In the genomic region with DNA sequence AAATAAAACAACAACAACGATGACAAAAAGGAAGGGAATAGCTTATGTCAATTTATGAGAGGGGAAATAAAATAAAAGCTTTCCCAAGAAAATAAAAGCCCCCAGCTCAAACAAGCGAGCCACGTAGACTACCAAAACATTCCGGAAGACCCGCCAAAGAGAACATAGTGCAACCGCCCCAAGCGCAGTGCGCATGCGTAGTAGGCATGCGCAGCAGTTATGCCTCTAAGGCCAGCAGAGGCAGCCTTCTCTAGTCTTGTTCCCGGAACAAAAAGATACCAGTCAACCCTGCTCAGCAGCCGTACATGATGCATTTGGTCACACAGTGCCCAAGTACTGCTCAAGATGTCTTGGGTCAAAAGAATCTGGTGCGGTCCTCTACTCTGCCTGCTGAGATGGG, we compare ENCODE assay signal across 25 mouse cellular contexts. TPM values are rescaled to one million over a fixed set of nuclear protein-coding genes. Genes with fewer than 3 reads are reported as not detected.
DNase-seq lines count a peak whose midpoint lies in the region; ATAC-seq and TF ChIP-seq lines count a peak whose summit lies in the region.
"Had no signal": no experiment of that assay in that cellular context is flagged by ENCODE, and none has a peak within 500 bp of the region (broad histone marks: within the 10 kb centered on the region; RNA-seq: fewer than 3 reads in every experiment).

No protein-coding gene starts in this region.

- H3K9me3 ChIP-seq in midbrain, embryonic 10.5 days (replicated peaks): no peaks in the 10 kb centered on the region
- H3K9me3 ChIP-seq in midbrain, embryonic 15.5 days: no peaks in the 10 kb centered on the region
- H3K9me3 ChIP-seq in ES-Bruce4 (replicated peaks; ENCODE audit: control insufficient read depth, insufficient read depth, low read length, poor library complexity, severe bottlenecking): no peaks in the 10 kb centered on the region
- no peaks in the 10 kb centered on the region for H3K9me3 ChIP-seq in neural tube, embryonic 15.5 days (replicated peaks)
- H3K9me3 ChIP-seq: embryonic facial prominence, embryonic 12.5 days; heart, embryonic 15.5 days; liver, embryonic 15.5 days; lung, embryonic 15.5 days; megakaryocyte, embryonic 14.5 days; stomach, embryonic 15.5 days had no signal

- H3K9ac ChIP-seq in midbrain, embryonic 15.5 days: no peak overlapping the region
- H3K9ac ChIP-seq in ES-Bruce4 (ENCODE audit: low read depth, poor library complexity, severe bottlenecking): peak overlapping the region; percentile 24; the same call in 1 of the 2 replicates
- H3K9ac ChIP-seq in neural tube, embryonic 15.5 days (replicated peaks): no peak overlapping the region
- H3K9ac ChIP-seq: embryonic facial prominence, embryonic 12.5 days; forebrain, postnatal 0 days; heart, embryonic 15.5 days; liver, embryonic 15.5 days; lung, embryonic 15.5 days; stomach, embryonic 15.5 days had no signal

- TF ChIP-seq EP300 in ES-Bruce4 (IDR thresholded peaks at IDR 0.05; ENCODE audit: insufficient read depth, low read depth, low read length): no peak

- peak overlapping the region; percentile 34; the same call in 1 of the 2 replicates for H3K27ac ChIP-seq in midbrain, embryonic 10.5 days (replicated peaks)
- no peak overlapping the region for H3K27ac ChIP-seq in midbrain, embryonic 15.5 days
- H3K27ac ChIP-seq in ES-Bruce4 (ENCODE audit: insufficient read depth, low read length): peak overlapping the region; percentile 28
- H3K27ac ChIP-seq in neural tube, embryonic 15.5 days (replicated peaks): 0 out of 2 replicates have a peak overlapping the region, but pooled peaks have one; percentile 13
- H3K27ac ChIP-seq: embryonic facial prominence, embryonic 12.5 days; heart, embryonic 15.5 days; liver, embryonic 15.5 days; lung, embryonic 15.5 days; stomach, embryonic 15.5 days had no signal

- TF ChIP-seq CTCF in ES-Bruce4 (IDR thresholded peaks at IDR 0.05; ENCODE audit: low read depth, low read length): no peak

- peaks cover 12% of the 10 kb centered on the region; the same call in 1 of the 2 replicates for H3K4me1 ChIP-seq in midbrain, embryonic 10.5 days
- H3K4me1 ChIP-seq in midbrain, embryonic 15.5 days: peaks cover 6% of the 10 kb centered on the region
- H3K4me1 ChIP-seq in ES-Bruce4 (ENCODE audit: control insufficient read depth, insufficient read depth, low read length): no peaks in the 10 kb centered on the region
- H3K4me1 ChIP-seq in neural tube, embryonic 15.5 days: peaks cover 8% of the 10 kb centered on the region; the same call in 1 of the 2 replicates
- H3K4me1 ChIP-seq: embryonic facial prominence, embryonic 12.5 days; heart, embryonic 15.5 days; liver, embryonic 15.5 days; lung, embryonic 15.5 days; stomach, embryonic 15.5 days had no signal

- no peak for DNase-seq in midbrain, embryonic 10.5 days (ENCODE audit: low spot score)
- peak; percentile 72 for DNase-seq in WW6 (ENCODE audit: low read depth, low spot score)
- DNase-seq in adrenal gland, adult 18-20 months (ENCODE audit: low spot score in 2 of 2): no peak
- DNase-seq: adrenal gland, postnatal 10 days; cerebellum, adult 2 months; cerebellum, postnatal 25 days; forebrain, postnatal 0 days; gastrocnemius, postnatal 36 days; heart, postnatal 36 days; kidney, adult 8-10 months; kidney, postnatal 14 days; left cerebral cortex, postnatal 4 days; liver; lung, postnatal 36 days had no signal

- no peak overlapping the region for H3K4me3 ChIP-seq in midbrain, embryonic 10.5 days
- no peak overlapping the region for H3K4me3 ChIP-seq in midbrain, embryonic 15.5 days
- H3K4me3 ChIP-seq in ES-Bruce4 (ENCODE audit: low read depth, low read length): peak overlapping the region; percentile 35
- no peak overlapping the region for H3K4me3 ChIP-seq in neural tube, embryonic 15.5 days (replicated peaks)
- H3K4me3 ChIP-seq: embryonic facial prominence, embryonic 12.5 days; heart, embryonic 15.5 days; liver, embryonic 15.5 days; lung, embryonic 15.5 days; megakaryocyte, embryonic 14.5 days; stomach, embryonic 15.5 days had no signal

- ATAC-seq in midbrain, embryonic 15.5 days (replicated peaks): no peak
- no peak for ATAC-seq in neural tube, embryonic 15.5 days (ENCODE audit: low FRiP score)
- ATAC-seq in inflammation-experienced regulatory T-cells, adult 6 months: no peak
- ATAC-seq: activated CD4-positive, CD25-positive, alpha-beta regulatory T cell, adult 4 months; forebrain, postnatal 0 days had no signal

- TF ChIP-seq POLR2A in ES-Bruce4 (IDR thresholded peaks at IDR 0.05; ENCODE audit: insufficient read depth, low read length): peak; percentile 53

- 93% methylated on average over 13 of the region's 13 CpGs for WGBS in midbrain, embryonic 10.5 days
- 93% methylated on average over 13 of the region's 13 CpGs for WGBS in midbrain, embryonic 15.5 days
- WGBS in neural tube, embryonic 15.5 days: 94% methylated on average over 13 of the region's 13 CpGs

- peaks cover 71% of the 10 kb centered on the region for H3K36me3 ChIP-seq in midbrain, embryonic 10.5 days
- H3K36me3 ChIP-seq in midbrain, embryonic 15.5 days (replicated peaks): peaks cover 8% of the 10 kb centered on the region; the same call in 1 of the 2 replicates
- peaks cover 3% of the 10 kb centered on the region; the same call in 1 of the 2 replicates for H3K36me3 ChIP-seq in ES-Bruce4 (ENCODE audit: control insufficient read depth, insufficient read depth, low read length, poor library complexity, severe bottlenecking)
- peaks cover 23% of the 10 kb centered on the region for H3K36me3 ChIP-seq in neural tube, embryonic 15.5 days

- H3K4me2 ChIP-seq in midbrain, embryonic 15.5 days: no peak overlapping the region
- no peak overlapping the region for H3K4me2 ChIP-seq in neural tube, embryonic 15.5 days
- H3K4me2 ChIP-seq: embryonic facial prominence, embryonic 12.5 days; heart, embryonic 15.5 days; liver, embryonic 15.5 days; lung, embryonic 15.5 days; stomach, embryonic 15.5 days had no signal

- H3K27me3 ChIP-seq in midbrain, embryonic 10.5 days (ENCODE audit: low read depth, poor library complexity, severe bottlenecking): no peaks in the 10 kb centered on the region
- H3K27me3 ChIP-seq in midbrain, embryonic 15.5 days (replicated peaks): no peaks in the 10 kb centered on the region
- no peaks in the 10 kb centered on the region for H3K27me3 ChIP-seq in ES-Bruce4 (ENCODE audit: control insufficient read depth, insufficient read depth, low read length, poor library complexity, severe bottlenecking)
- no peaks in the 10 kb centered on the region for H3K27me3 ChIP-seq in neural tube, embryonic 15.5 days (replicated peaks)
- H3K27me3 ChIP-seq: embryonic facial prominence, embryonic 12.5 days; heart, embryonic 15.5 days; liver, embryonic 15.5 days; lung, embryonic 15.5 days; megakaryocyte, embryonic 14.5 days; stomach, embryonic 15.5 days had no signal

RNA-seq across cellular contexts. Expression of gene Nup153, which starts 30.9 kb away (rescaled TPM):
- 28.6 and 31.1 TPM in 2 replicates for polyA plus RNA-seq in midbrain, embryonic 10.5 days (2016; fragmentation: Nextera tagmentation; extraction: Ambion mirVana)
- polyA plus RNA-seq in midbrain, embryonic 15.5 days (2015; fragmentation: Nextera tagmentation; extraction: Ambion mirVana): 18.4 and 18.5 TPM in 2 replicates
- polyA plus RNA-seq in ES-Bruce4 (2011; ENCODE audit: insufficient read depth, insufficient read length, low read depth, missing spikeins): 221 and 232 TPM in 2 replicates
- 15.8 and 17.4 TPM in 2 replicates for polyA plus RNA-seq in neural tube, embryonic 15.5 days (2015; fragmentation: Nextera tagmentation; extraction: Ambion mirVana)
- 10 to 100 TPM; 51.0 to 58.3 TPM for total RNA-seq in adrenal gland, adult 18-20 months (2021)
- 10 to 100 TPM; 45.4 to 74.4 (median 73.1) TPM for polyA plus RNA-seq in inflammation-experienced regulatory T-cells, adult 6 months (2017; shearing (Covaris generic))
